Mouse (Mus musculus) kidney, adult 2 months (tissue): Measurements from ENCODE around the gene Mcts2. TPM values are rescaled to one million over a fixed set of nuclear protein-coding genes. Genes with fewer than 3 reads are reported as not detected.

Source experiments
- DNase-seq: peaks from one replicate; pipeline ENCODE4 v3.0.0; 2021
- H3K27ac ChIP-seq: fragments of 200-500 bp; 2 replicates; pipeline ENCODE4 v1.5.1; 2012; ENCODE audit warnings: low read depth, low read length, control low read depth, inconsistent platforms; ENCODE audit not compliant: insufficient read depth
- H3K27me3 ChIP-seq: fragments of 200-500 bp; replicated peaks from 2 replicates; pipeline ENCODE4 v1.6.1; 2012; ENCODE audit warnings: mild to moderate bottlenecking, moderate library complexity, low read length, inconsistent platforms; ENCODE audit not compliant: control insufficient read depth, insufficient read depth
- H3K36me3 ChIP-seq: fragments of 200-500 bp; 2 replicates; pipeline ENCODE4 v1.6.1; 2012; ENCODE audit warnings: mild to moderate bottlenecking, moderate library complexity, low read length, inconsistent platforms; ENCODE audit not compliant: control insufficient read depth, insufficient read depth
- H3K4me1 ChIP-seq: fragments of 200-500 bp; 2 replicates; pipeline ENCODE4 v1.6.1; 2011; ENCODE audit warnings: low read length; ENCODE audit not compliant: control insufficient read depth, insufficient read depth
- H3K4me3 ChIP-seq: fragments of 200-500 bp; 2 replicates; pipeline ENCODE4 v1.5.1; 2011; ENCODE audit warnings: mild to moderate bottlenecking, low read depth, low read length, control low read depth; ENCODE audit not compliant: insufficient read depth
- CTCF ChIP-seq: fragments of 200-500 bp; conservative IDR thresholded peaks from 2 replicates; pipeline ENCODE4 v1.5.1; 2011; ENCODE audit warnings: low read depth, mild to moderate bottlenecking, control low read depth, low read length, moderate library complexity, mixed read lengths; ENCODE audit not compliant: insufficient read depth, insufficient read length
- POLR2A ChIP-seq: fragments of 200-500 bp; IDR thresholded peaks from one replicate; pipeline ENCODE4 v1.6.1; 2011; ENCODE audit warnings: low read depth, low read length, control low read depth
- WGBS: fragments of 180-500 bp; shearing (Covaris S2); methylation state at CpG from one replicate; pipeline ENCODE4 v1.1.7; 2018; 5-methylcytosine and 5-hydroxymethylcytosine counted together
- polyA plus RNA-seq: library from polyadenylated mRNA; depleted of rRNA; stranded (reverse); fragments of >200 nt; gene quantifications from 2 replicates; pipeline ENCODE4 v1.2.3, GENCODE M21; 2012; rRNA removed

Mcts2 gene
- polyA plus RNA-seq, 1 experiment, result 10.1 TPM

DNA sequence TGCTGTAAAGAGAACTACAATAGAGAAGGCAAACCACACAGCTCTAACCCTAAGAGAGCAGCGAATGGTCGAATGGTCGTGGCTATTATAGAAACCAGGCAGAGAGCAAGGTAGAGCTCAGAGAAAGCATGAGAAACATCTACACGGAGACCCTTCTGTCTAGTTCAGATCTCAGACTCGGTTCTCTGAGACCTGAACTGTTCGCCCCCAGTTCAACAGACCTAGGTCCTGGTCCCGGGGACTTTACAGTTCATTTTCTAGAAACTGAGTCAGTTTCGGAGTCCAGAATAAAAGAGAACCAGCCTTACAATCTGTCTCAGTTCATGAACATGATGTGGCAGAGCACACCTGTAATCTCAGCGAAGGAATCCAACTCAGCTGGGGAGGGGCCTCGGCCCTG lies 47.7 kb downstream of the Mcts2 start:
- Histone ChIP-seq H3K36me3 (no peaks in the 10 kb centered on the region), H3K27me3 (no peaks in the 10 kb centered on the region), H3K27ac (peak overlapping the region; percentile 36; the same call in 1 of the 2 replicates), H3K4me1 (peaks cover 9% of the 10 kb centered on the region), H3K4me3 (no peak overlapping the region)
- TF ChIP-seq POLR2A (no peak), CTCF (no peak)
- WGBS, result 27% methylated on average over 10 of the region's 10 CpGs
- DNase-seq, result no peak

GRCm38 (mm10) chr2:152734984-152735383 lies 48.1 kb downstream of the Mcts2 start:
- WGBS, result under 1% methylated on average over 28 of the region's 28 CpGs

DNA sequence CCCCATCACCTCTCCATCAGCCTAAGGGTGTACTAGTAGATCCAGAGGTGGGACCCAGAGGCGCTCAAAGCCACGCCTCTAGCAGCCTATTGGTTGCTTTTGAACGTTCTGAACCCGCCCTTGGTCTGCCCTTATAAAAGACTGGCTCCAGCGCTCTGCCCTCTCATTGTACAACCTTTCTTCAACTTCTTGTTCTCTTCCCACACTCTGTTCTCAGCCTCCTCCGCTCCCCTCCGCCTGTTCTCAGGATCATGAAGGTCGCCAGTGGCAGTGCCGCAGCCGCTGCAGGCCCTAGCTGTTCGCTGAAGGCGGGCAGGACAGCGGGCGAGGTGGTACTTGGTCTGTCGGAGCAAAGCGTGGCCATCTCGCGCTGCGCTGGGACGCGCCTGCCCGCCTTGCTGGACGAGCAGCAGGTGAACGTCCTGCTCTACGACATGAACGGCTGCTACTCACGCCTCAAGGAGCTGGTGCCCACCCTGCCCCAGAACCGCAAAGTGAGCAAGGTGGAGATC lies 49.3 kb downstream of the Mcts2 start, which contains the start of gene Id1:
TSS of gene Id1 (plus strand) at position 162 of the 512 bp plus-strand sequence.
- H3K36me3 ChIP-seq, result no peaks in the 10 kb centered on the region
- H3K4me3 ChIP-seq, result peak within 1 kb of the TSS; percentile 76
- under 1% methylated on average over 28 of the region's 28 CpGs for WGBS
- peak; percentile 96 for DNase-seq
- H3K27me3 ChIP-seq, result no peaks in the 10 kb centered on the region
- H3K27ac ChIP-seq, result peak within 1 kb of the TSS; percentile 81
- TF ChIP-seq POLR2A (peak; percentile 63), CTCF (no peak)
- peaks cover 8% of the 10 kb centered on the region; the same call in 1 of the 2 replicates for H3K4me1 ChIP-seq

More at GRCm38 (mm10) chr2:152734984-152735383, 48.1 kb downstream of the Mcts2 start:
- Histone ChIP-seq H3K27ac (peak overlapping the region; percentile 81), H3K36me3 (no peaks in the 10 kb centered on the region), H3K27me3 (no peaks in the 10 kb centered on the region), H3K4me3 (peak overlapping the region; percentile 24; the same call in 1 of the 2 replicates), H3K4me1 (peaks cover 8% of the 10 kb centered on the region; the same call in 1 of the 2 replicates)
- DNase-seq, result peak; percentile 99
- TF ChIP-seq POLR2A (no peak), CTCF (no peak)

GRCm38 (mm10) chr2:152736748-152737147 lies 49.9 kb downstream of the Mcts2 start:
- peaks cover 8% of the 10 kb centered on the region; the same call in 1 of the 2 replicates for H3K4me1 ChIP-seq
- DNase-seq, result peak; percentile 54
- H3K27ac ChIP-seq, result peak overlapping the region; percentile 75
- no peaks in the 10 kb centered on the region for H3K27me3 ChIP-seq
- peak overlapping the region; percentile 76 for H3K4me3 ChIP-seq
- no peaks in the 10 kb centered on the region for H3K36me3 ChIP-seq
- no peak for TF ChIP-seq POLR2A
- no peak for TF ChIP-seq CTCF
- WGBS, result 4% methylated on average over 22 of the region's 22 CpGs

Other genes with a start within 250 kb of the Mcts2 start
- gene Defb23, start 222.4 kb upstream of the Mcts2 start, polyA plus RNA-seq, result not detected in 2 replicates
- gene Defb20, start 210.0 kb upstream of the Mcts2 start, polyA plus RNA-seq, result not detected in 2 replicates
- gene Defb22, start 196.9 kb upstream of the Mcts2 start, polyA plus RNA-seq, result not detected in 2 replicates
- gene Defb26, start 175.3 kb upstream of the Mcts2 start, polyA plus RNA-seq, result 1.0 and 2.0 TPM in 2 replicates
- 0.30 TPM in 1 of 2 replicates, not detected in the other for gene Defb28, start 168.8 kb upstream of the Mcts2 start, polyA plus RNA-seq
- 159 and 165 TPM in 2 replicates for gene Defb29, start 146.9 kb upstream of the Mcts2 start, polyA plus RNA-seq
- not detected in 2 replicates for gene Gm17416, start 117.7 kb upstream of the Mcts2 start, polyA plus RNA-seq
- gene Defb21, start 114.3 kb upstream of the Mcts2 start, polyA plus RNA-seq, result not detected in 2 replicates
- 2.3 and 2.9 TPM in 2 replicates for gene Defb19, start 106.7 kb upstream of the Mcts2 start, polyA plus RNA-seq
- gene Defb45, start 87.6 kb upstream of the Mcts2 start, polyA plus RNA-seq, result not detected in 2 replicates
- gene Defb36, start 82.7 kb upstream of the Mcts2 start, polyA plus RNA-seq, result 0.27 and 0.52 TPM in 2 replicates
- 1.0 TPM in 1 of 2 replicates, not detected in the other for gene Defb25, start 64.0 kb upstream of the Mcts2 start, polyA plus RNA-seq
- 10.5 and 13.5 TPM in 2 replicates for gene Rem1, start 60.1 kb upstream of the Mcts2 start, polyA plus RNA-seq
- 129 and 161 TPM in 2 replicates for gene H13, start 17.6 kb upstream of the Mcts2 start, polyA plus RNA-seq
- gene Id1, start 49.2 kb downstream of the Mcts2 start, polyA plus RNA-seq, result 156 and 235 TPM in 2 replicates
- 2.9 and 3.1 TPM in 2 replicates for gene Cox4i2, start 67.1 kb downstream of the Mcts2 start, polyA plus RNA-seq
- gene Bcl2l1, start 144.7 kb downstream of the Mcts2 start, polyA plus RNA-seq, result 126 and 129 TPM in 2 replicates
- 0.22 and 0.39 TPM in 2 replicates for gene Tpx2, start 160.9 kb downstream of the Mcts2 start, polyA plus RNA-seq
- gene Mylk2, start 224.3 kb downstream of the Mcts2 start, polyA plus RNA-seq, result 0.07 and 1.1 TPM in 2 replicates
- gene Foxs1, start 246.2 kb downstream of the Mcts2 start, polyA plus RNA-seq, result 6.4 and 7.3 TPM in 2 replicates